Mouse (Mus musculus) G1E (cell line): Measurements from ENCODE around the gene Tmem104.

Experiments
- CTCF ChIP-seq: IDR thresholded peaks from 2 replicates; pipeline ENCODE4 v1.5.1; 2012; ENCODE audit warnings: low read depth, low read length, inconsistent platforms, mixed read lengths
- GATA1 ChIP-seq: IDR thresholded peaks from 2 replicates; pipeline ENCODE4 v1.6.1; 2012; ENCODE audit warnings: borderline replicate concordance, low read length, inconsistent platforms, mixed read lengths
- TAL1 ChIP-seq: conservative IDR thresholded peaks from 2 replicates; pipeline ENCODE4 v1.6.1; 2012; ENCODE audit warnings: low read depth, low read length, inconsistent platforms, mixed read lengths

DNA sequence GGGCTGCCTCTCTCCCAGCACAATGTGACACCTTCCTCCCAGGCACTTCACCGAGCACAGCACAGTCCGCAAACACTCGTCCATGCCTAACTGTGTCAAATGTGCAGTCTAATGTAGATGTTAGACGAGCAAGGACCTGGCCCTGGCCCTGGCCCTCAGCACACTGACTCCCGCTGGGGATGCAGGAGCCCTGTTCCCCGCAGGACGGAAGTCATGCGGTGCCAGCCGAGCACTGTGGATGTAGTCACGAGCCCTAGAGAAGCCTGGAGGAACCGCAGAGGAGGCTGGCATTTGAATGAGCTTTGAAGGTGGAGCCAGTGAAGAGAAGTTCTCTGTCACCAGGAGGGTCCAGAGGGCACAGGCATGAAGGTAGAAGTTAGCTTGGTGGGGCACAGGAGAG is 36.2 kb downstream of the Tmem104 start:
- no peak for TF ChIP-seq CTCF
- TF ChIP-seq TAL1: no peak
- no peak for TF ChIP-seq GATA1
